Mouse (Mus musculus) layer of hippocampus, postnatal 36 days (tissue): ENCODE results near the gene Mef2c. TPM values are rescaled to one million over a fixed set of nuclear protein-coding genes. Genes with fewer than 3 reads are reported as not detected.

Source experiments
- DNase-seq, 2 experiments: peaks; one replicate each; pipeline ENCODE4 v3.0.0; 2022
- total RNA-seq, 2 experiments: library from RNA; stranded (reverse); gene quantifications; 2 replicates each; pipeline ENCODE4 v1.2.3; 2021

Gene Mef2c
- total RNA-seq, 2 experiments from 2014 or later, result 105 to 122 TPM

GRCm38 (mm10) chr13:83573327-83573726 is 69.5 kb downstream of the Mef2c start:
- DNase-seq, result no peak

- no peak for DNase-seq
These were observed 70.2 kb downstream of the Mef2c start for GRCm38 (mm10) chr13:83573855-83574583.

GRCm38 (mm10) chr13:83574866-83575265 is 71.0 kb downstream of the Mef2c start:
- no peak for DNase-seq

GRCm38 (mm10) chr13:83579410-83579809 is 75.6 kb downstream of the Mef2c start:
- no peak for DNase-seq

- DNase-seq, result no peak
These were observed 77.0 kb downstream of the Mef2c start for GRCm38 (mm10) chr13:83580856-83581255.

GRCm38 (mm10) chr13:83582564-83582963 is 78.7 kb downstream of the Mef2c start:
- DNase-seq, result no peak

GRCm38 (mm10) chr13:83583881-83584280 is 80.0 kb downstream of the Mef2c start:
- no peak for DNase-seq

GRCm38 (mm10) chr13:83585359-83585758 is 81.5 kb downstream of the Mef2c start:
- no peak for DNase-seq

GRCm38 (mm10) chr13:83588186-83588585 is 84.4 kb downstream of the Mef2c start:
- DNase-seq, result no peak

- no peak for DNase-seq
These were observed 87.1 kb downstream of the Mef2c start for GRCm38 (mm10) chr13:83590886-83591285.

- no peak for DNase-seq
These were observed 91.6 kb downstream of the Mef2c start for GRCm38 (mm10) chr13:83595429-83595828.

- no peak for DNase-seq
These were observed 93.3 kb downstream of the Mef2c start for GRCm38 (mm10) chr13:83596989-83597738.

- DNase-seq, result no peak
These were observed 93.9 kb downstream of the Mef2c start for GRCm38 (mm10) chr13:83597739-83598210.

- DNase-seq, result no peak
These were observed 96.5 kb downstream of the Mef2c start for GRCm38 (mm10) chr13:83600301-83600700.

- DNase-seq, result no peak
These were observed 97.9 kb downstream of the Mef2c start for GRCm38 (mm10) chr13:83601741-83602140.

GRCm38 (mm10) chr13:83603373-83604265 is 99.8 kb downstream of the Mef2c start:
- no peak for DNase-seq

- no peak for DNase-seq
These were observed 100.5 kb downstream of the Mef2c start for GRCm38 (mm10) chr13:83604320-83604719.

- no peak for DNase-seq
These were observed 101.0 kb downstream of the Mef2c start for GRCm38 (mm10) chr13:83604785-83605184.

- DNase-seq, result no peak
These were observed 104.2 kb downstream of the Mef2c start for GRCm38 (mm10) chr13:83607883-83608581.

- DNase-seq, result no peak
These were observed 105.2 kb downstream of the Mef2c start for GRCm38 (mm10) chr13:83608851-83609516.

- DNase-seq, result no peak
These were observed 105.7 kb downstream of the Mef2c start for GRCm38 (mm10) chr13:83609517-83609878.

GRCm38 (mm10) chr13:83610124-83610523 is 106.3 kb downstream of the Mef2c start:
- no peak for DNase-seq
